Mouse (Mus musculus): ENCODE measurements around the gene Ints1. TPM values are rescaled to one million over a fixed set of nuclear protein-coding genes. Genes with fewer than 3 reads are reported as not detected.

Ints1 gene
- total RNA-seq, 1 experiment: 164 TPM

DNA sequence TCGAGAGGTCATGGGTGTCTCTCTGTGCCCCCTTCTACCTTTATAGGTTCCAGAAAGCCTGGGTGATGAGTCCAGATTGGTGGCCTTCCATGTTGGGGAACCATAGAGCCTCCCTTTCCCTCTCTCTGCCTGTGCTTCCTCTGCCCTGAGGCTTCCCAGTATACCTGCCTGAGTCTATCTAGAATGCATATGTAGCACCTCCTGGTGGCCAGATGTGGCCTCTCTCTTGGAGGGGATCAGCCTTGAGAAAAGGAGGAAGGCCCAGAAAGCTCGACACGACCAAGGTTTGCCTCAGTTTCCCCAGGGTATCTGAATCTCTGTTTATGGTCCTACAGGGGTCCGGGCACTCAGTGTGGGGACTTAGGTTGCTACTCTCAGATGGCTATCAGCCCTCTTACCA is 43.3 kb upstream of the Ints1 start:
- TF ChIP-seq HCFC1 (IDR thresholded peaks at IDR 0.05; ENCODE audit: borderline replicate concordance, insufficient read depth, low read length) (no peak), CHD2 (IDR thresholded peaks at IDR 0.05; ENCODE audit: low read depth, low read length) (no peak), ZC3H11A (IDR thresholded peaks at IDR 0.05; ENCODE audit: borderline replicate concordance, low read depth, low read length) (no peak), MAFK (IDR thresholded peaks at IDR 0.05; ENCODE audit: insufficient read depth, low read depth, low read length) (no peak), ZNF384 (IDR thresholded peaks at IDR 0.05; ENCODE audit: low read depth, low read length) (no peak)
- DNase-seq (ENCODE audit: low read depth, low spot score): no peak
- Histone ChIP-seq H3K9me3 (ENCODE audit: control insufficient read depth, insufficient read depth, low read depth, low read length) (no peaks in the 10 kb centered on the region), H3K9ac (ENCODE audit: insufficient read depth, low read depth, low read length, poor library complexity, severe bottlenecking) (no peak overlapping the region), H3K36me3 (ENCODE audit: control insufficient read depth, insufficient read depth, low read length, poor library complexity, severe bottlenecking) (peaks cover 13% of the 10 kb centered on the region; the same call in 1 of the 2 replicates), H3K27ac (ENCODE audit: insufficient read depth, low read depth, low read length, poor library complexity, severe bottlenecking) (no peak overlapping the region), H3K4me1 (ENCODE audit: control insufficient read depth in 2 of 2, insufficient read depth in 2 of 2, low read length in 2 of 2, poor library complexity in 1 of 2) (peaks cover 0 to 7% of the 10 kb centered on the region in 2 experiments; a peak in 1 of 4 replicates), H3K4me3 (ENCODE audit: insufficient read depth in 1 of 2, low read depth in 1 of 2, low read length in 2 of 2, poor library complexity in 1 of 2, severe bottlenecking in 1 of 2) (no peak overlapping the region)
- in situ Hi-C loops (cut with MboI; ENCODE audit: low sequenced_read_pairs in 2 of 2, unreplicated experiment in 2 of 2): no loop called here

DNA sequence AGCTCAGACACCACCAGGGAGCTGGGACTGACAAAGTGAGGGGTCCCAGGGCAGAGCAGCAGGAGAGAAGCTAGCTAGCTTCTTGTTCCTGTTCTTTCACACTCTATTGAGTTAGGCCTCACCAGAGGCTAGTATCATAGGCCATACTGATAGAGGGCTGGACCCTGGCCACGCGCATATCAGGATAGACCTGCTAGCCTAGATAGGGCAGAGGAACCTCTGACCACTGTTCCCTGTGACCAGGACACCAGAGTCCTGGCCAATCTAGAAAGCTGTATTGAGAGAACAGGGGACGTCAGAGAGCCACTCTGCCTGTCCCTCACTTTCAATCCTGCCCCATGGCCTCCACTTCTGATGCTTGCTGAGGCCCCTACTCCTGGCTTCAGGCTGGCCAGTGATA is 42.6 kb upstream of the Ints1 start:
- no peaks in the 10 kb centered on the region for H3K9me3 ChIP-seq (ENCODE audit: control insufficient read depth, insufficient read depth, low read depth, low read length)
- DNase-seq (ENCODE audit: low read depth, low spot score): no peak
- in situ Hi-C loops (cut with MboI; ENCODE audit: low sequenced_read_pairs in 2 of 2, unreplicated experiment in 2 of 2): no loop called here

DNA sequence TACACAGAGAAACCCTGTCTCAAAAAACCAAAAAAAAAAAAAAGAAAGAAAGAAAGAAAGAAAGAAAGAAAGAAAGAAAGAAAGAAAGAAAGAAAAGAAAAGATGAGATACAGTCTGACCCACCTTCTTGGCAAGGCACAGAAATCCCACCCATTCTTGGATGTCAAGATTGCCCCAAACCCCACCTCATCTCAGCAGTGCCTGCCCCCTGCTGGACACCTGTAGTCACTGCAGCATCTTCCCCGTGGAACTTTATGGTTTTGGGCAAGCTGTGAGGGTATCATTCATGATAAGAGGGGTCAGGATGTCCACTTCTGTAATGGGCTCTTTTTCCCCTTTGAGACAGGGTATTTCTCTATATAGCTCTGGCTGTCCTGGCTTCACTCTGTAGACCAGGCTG is 41.8 kb upstream of the Ints1 start:
- H3K36me3 ChIP-seq (ENCODE audit: control insufficient read depth, insufficient read depth, low read length, poor library complexity, severe bottlenecking): peaks cover 3% of the 10 kb centered on the region; the same call in 1 of the 2 replicates
- peaks cover 0 to 9% of the 10 kb centered on the region in 2 experiments; a peak in 1 of 4 replicates for H3K4me1 ChIP-seq (ENCODE audit: control insufficient read depth in 2 of 2, insufficient read depth in 2 of 2, low read length in 2 of 2, poor library complexity in 1 of 2)
- H3K4me3 ChIP-seq (ENCODE audit: insufficient read depth in 1 of 2, low read depth in 1 of 2, low read length in 2 of 2, poor library complexity in 1 of 2, severe bottlenecking in 1 of 2): no peak overlapping the region
- no peak for DNase-seq (ENCODE audit: low read depth, low spot score)
- no peak overlapping the region for H3K27ac ChIP-seq (ENCODE audit: insufficient read depth, low read depth, low read length, poor library complexity, severe bottlenecking)
- H3K9me3 ChIP-seq (ENCODE audit: control insufficient read depth, insufficient read depth, low read depth, low read length): no peaks in the 10 kb centered on the region
- in situ Hi-C loops (cut with MboI; ENCODE audit: low sequenced_read_pairs in 2 of 2, unreplicated experiment in 2 of 2): no loop called here
- no peak for TF ChIP-seq MAFK (IDR thresholded peaks at IDR 0.05; ENCODE audit: insufficient read depth, low read depth, low read length)
- no peak for TF ChIP-seq CHD2 (IDR thresholded peaks at IDR 0.05; ENCODE audit: low read depth, low read length)
- TF ChIP-seq HCFC1 (IDR thresholded peaks at IDR 0.05; ENCODE audit: borderline replicate concordance, insufficient read depth, low read length): no peak
- no peak for TF ChIP-seq ZNF384 (IDR thresholded peaks at IDR 0.05; ENCODE audit: low read depth, low read length)
- no peak; the same call in 1 of the 2 replicates for TF ChIP-seq ZC3H11A (IDR thresholded peaks at IDR 0.05; ENCODE audit: borderline replicate concordance, low read depth, low read length)
- H3K9ac ChIP-seq (ENCODE audit: insufficient read depth, low read depth, low read length, poor library complexity, severe bottlenecking): no peak overlapping the region

More for the DNA sequence above, 42.6 kb upstream of the Ints1 start:
- no peak for TF ChIP-seq ZC3H11A (IDR thresholded peaks at IDR 0.05; ENCODE audit: borderline replicate concordance, low read depth, low read length)
- TF ChIP-seq ZNF384 (IDR thresholded peaks at IDR 0.05; ENCODE audit: low read depth, low read length): no peak
- TF ChIP-seq MAFK (IDR thresholded peaks at IDR 0.05; ENCODE audit: insufficient read depth, low read depth, low read length): no peak
- no peak for TF ChIP-seq CHD2 (IDR thresholded peaks at IDR 0.05; ENCODE audit: low read depth, low read length)
- no peak for TF ChIP-seq HCFC1 (IDR thresholded peaks at IDR 0.05; ENCODE audit: borderline replicate concordance, insufficient read depth, low read length)
- no peak overlapping the region for H3K4me3 ChIP-seq (ENCODE audit: insufficient read depth in 1 of 2, low read depth in 1 of 2, low read length in 2 of 2, poor library complexity in 1 of 2, severe bottlenecking in 1 of 2)
- peaks cover 0 to 7% of the 10 kb centered on the region in 2 experiments; a peak in 1 of 4 replicates for H3K4me1 ChIP-seq (ENCODE audit: control insufficient read depth in 2 of 2, insufficient read depth in 2 of 2, low read length in 2 of 2, poor library complexity in 1 of 2)
- no peak overlapping the region for H3K27ac ChIP-seq (ENCODE audit: insufficient read depth, low read depth, low read length, poor library complexity, severe bottlenecking)
- H3K36me3 ChIP-seq (ENCODE audit: control insufficient read depth, insufficient read depth, low read length, poor library complexity, severe bottlenecking): peaks cover 7% of the 10 kb centered on the region; the same call in 1 of the 2 replicates
- H3K9ac ChIP-seq (ENCODE audit: insufficient read depth, low read depth, low read length, poor library complexity, severe bottlenecking): no peak overlapping the region

- H3K4me3 ChIP-seq (ENCODE audit: insufficient read depth in 1 of 2, low read depth in 1 of 2, low read length in 2 of 2, poor library complexity in 1 of 2, severe bottlenecking in 1 of 2): no peak overlapping the region
- H3K4me1 ChIP-seq (ENCODE audit: control insufficient read depth in 2 of 2, insufficient read depth in 2 of 2, low read length in 2 of 2, poor library complexity in 1 of 2): peaks cover 0 to 9% of the 10 kb centered on the region in 2 experiments; a peak in 1 of 4 replicates
- TF ChIP-seq HCFC1 (IDR thresholded peaks at IDR 0.05; ENCODE audit: borderline replicate concordance, insufficient read depth, low read length): no peak
- H3K27ac ChIP-seq (ENCODE audit: insufficient read depth, low read depth, low read length, poor library complexity, severe bottlenecking): no peak overlapping the region
- H3K9me3 ChIP-seq (ENCODE audit: control insufficient read depth, insufficient read depth, low read depth, low read length): no peaks in the 10 kb centered on the region
- no peaks in the 10 kb centered on the region for H3K36me3 ChIP-seq (ENCODE audit: control insufficient read depth, insufficient read depth, low read length, poor library complexity, severe bottlenecking)
- no peak for DNase-seq (ENCODE audit: low read depth, low spot score)
- in situ Hi-C loops (cut with MboI; ENCODE audit: low sequenced_read_pairs in 2 of 2, unreplicated experiment in 2 of 2): no loop called here
- H3K9ac ChIP-seq (ENCODE audit: insufficient read depth, low read depth, low read length, poor library complexity, severe bottlenecking): no peak overlapping the region
These were observed 41.0 kb upstream of the Ints1 start for GRCm38 (mm10) chr5:139816445-139816844.

DNA sequence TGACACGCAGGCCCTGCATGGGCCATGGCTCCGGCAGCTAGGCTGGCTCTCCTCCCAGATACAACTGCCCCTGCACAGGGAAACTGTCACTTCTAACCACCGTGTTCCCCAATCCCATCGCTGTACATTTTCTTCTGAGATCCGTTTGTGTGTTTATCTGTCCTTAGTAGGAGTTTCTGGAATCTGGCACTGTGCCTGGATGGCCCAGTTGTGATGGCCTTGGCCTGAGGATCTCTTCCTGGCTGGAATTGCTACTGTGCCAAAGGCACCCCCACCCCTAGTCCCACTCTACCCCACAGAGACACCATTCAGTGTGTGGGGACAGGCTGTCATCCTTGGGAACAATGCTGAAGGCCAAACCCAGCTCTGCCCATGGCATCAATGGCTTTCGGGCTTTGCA is 40.5 kb upstream of the Ints1 start:
- H3K36me3 ChIP-seq (ENCODE audit: control insufficient read depth, insufficient read depth, low read length, poor library complexity, severe bottlenecking): no peaks in the 10 kb centered on the region
- no peaks in the 10 kb centered on the region for H3K9me3 ChIP-seq (ENCODE audit: control insufficient read depth, insufficient read depth, low read depth, low read length)
- H3K4me3 ChIP-seq (ENCODE audit: insufficient read depth in 1 of 2, low read depth in 1 of 2, low read length in 2 of 2, poor library complexity in 1 of 2, severe bottlenecking in 1 of 2): no peak overlapping the region
- TF ChIP-seq MAFK (IDR thresholded peaks at IDR 0.05; ENCODE audit: insufficient read depth, low read depth, low read length) (no peak), ZC3H11A (IDR thresholded peaks at IDR 0.05; ENCODE audit: borderline replicate concordance, low read depth, low read length) (no peak), CHD2 (IDR thresholded peaks at IDR 0.05; ENCODE audit: low read depth, low read length) (no peak), HCFC1 (IDR thresholded peaks at IDR 0.05; ENCODE audit: borderline replicate concordance, insufficient read depth, low read length) (no peak), ZNF384 (IDR thresholded peaks at IDR 0.05; ENCODE audit: low read depth, low read length) (no peak)
- no peak overlapping the region for H3K9ac ChIP-seq (ENCODE audit: insufficient read depth, low read depth, low read length, poor library complexity, severe bottlenecking)
- DNase-seq (ENCODE audit: low read depth, low spot score): no peak
- in situ Hi-C loops (cut with MboI; ENCODE audit: low sequenced_read_pairs in 2 of 2, unreplicated experiment in 2 of 2): no loop called here
- peaks cover 0 to 9% of the 10 kb centered on the region in 2 experiments; a peak in 1 of 4 replicates for H3K4me1 ChIP-seq (ENCODE audit: control insufficient read depth in 2 of 2, insufficient read depth in 2 of 2, low read length in 2 of 2, poor library complexity in 1 of 2)
- no peak overlapping the region for H3K27ac ChIP-seq (ENCODE audit: insufficient read depth, low read depth, low read length, poor library complexity, severe bottlenecking)

Measured in ES-E14 (cell line).